Mouse (Mus musculus): ENCODE results near the gene Plxnc1.

Plxnc1 gene

DNA sequence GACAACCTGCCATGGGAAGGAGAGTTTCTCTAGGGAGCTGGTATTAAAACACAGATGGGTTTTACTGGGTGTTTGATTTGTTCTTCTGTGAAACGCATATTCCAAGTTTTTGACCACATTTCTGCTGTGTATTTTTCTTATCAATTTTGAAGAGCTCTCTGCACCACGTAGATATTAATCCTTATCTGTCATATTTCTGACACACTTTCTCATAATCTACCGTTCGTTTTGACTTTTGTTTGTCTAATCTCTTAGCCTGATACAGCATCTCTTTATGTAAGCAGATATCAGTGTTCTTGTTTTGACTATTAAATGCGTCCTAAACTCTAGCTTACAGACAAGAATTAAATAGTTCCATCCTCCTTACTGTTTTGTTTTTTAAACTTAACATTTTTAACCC is 73.1 kb downstream of the Plxnc1 start:
- TF ChIP-seq GATA4 (IDR thresholded peaks at IDR 0.05; ENCODE audit: insufficient replicate concordance, low read length): no peak

DNA sequence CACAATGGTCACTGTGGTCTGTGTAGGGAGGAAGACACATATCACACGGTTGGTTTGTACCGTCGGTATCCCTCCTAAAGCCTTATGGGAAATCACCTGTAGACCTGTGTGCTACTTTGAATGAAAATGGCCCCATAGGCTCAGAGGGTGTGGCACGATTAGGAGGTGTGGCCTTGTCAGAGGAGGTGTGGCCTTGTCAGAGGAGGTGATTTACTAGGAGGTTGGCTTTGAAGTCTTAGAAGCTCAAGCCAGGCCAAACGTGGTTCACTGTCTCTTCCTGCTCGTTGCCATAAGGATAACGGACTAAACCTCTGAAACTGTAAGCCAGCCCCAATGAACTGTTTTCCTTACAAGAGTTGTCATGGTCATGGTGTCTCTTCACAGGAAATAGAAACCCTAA is 73.5 kb downstream of the Plxnc1 start:
- no peak for TF ChIP-seq GATA4 (IDR thresholded peaks at IDR 0.05; ENCODE audit: insufficient replicate concordance, low read length)

- TF ChIP-seq GATA4 (IDR thresholded peaks at IDR 0.05; ENCODE audit: insufficient replicate concordance, low read length): no peak
Observed at GRCm38 (mm10) chr10:94866995-94867856, 77.4 kb downstream of the Plxnc1 start.

DNA sequence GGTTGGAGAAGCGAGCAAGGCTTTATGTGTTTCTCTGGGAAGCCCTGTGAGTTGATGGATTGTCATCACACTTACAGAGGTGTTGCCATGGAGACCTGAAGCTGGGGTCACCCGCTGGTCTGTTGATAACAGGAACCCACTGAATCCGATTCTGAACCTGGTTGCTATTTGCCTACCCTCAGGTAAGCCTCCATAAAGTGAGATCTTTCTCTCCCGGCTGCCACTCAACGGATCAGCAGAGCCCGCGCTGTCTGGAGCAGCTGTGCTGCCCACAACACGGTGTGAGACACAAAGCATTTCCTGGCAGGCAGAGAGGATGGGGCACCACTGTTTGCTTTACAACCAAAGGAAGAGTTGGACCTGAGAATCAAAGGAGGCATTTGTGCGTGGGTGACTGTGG is 79.4 kb downstream of the Plxnc1 start:
- TF ChIP-seq GATA4 (IDR thresholded peaks at IDR 0.05; ENCODE audit: insufficient replicate concordance, low read length): no peak

GRCm38 (mm10) chr10:94864199-94864928 is 80.3 kb downstream of the Plxnc1 start:
- no peak for TF ChIP-seq GATA4 (IDR thresholded peaks at IDR 0.05; ENCODE audit: insufficient replicate concordance, low read length)

DNA sequence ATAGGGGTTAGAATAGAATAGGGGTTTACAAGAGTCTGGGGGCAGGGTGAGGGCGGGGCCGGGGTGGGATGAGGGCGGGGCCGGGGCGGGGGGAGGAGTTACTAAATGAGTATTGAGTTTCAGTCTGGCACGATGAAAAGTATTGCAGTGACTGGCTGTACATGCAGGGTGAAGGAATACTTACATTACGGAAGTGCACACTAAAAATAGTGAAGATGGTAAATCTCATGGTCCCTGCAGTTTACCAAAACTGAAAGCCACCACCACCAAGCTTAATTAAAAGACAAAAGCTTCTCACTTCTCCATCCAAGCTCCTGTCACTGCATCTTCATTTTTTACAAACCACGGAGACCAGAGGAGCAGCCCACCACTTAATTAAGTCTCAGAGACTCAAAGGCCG is 81.4 kb downstream of the Plxnc1 start:
- no peak for TF ChIP-seq GATA4 (IDR thresholded peaks at IDR 0.05; ENCODE audit: insufficient replicate concordance, low read length)

GRCm38 (mm10) chr10:94860870-94861269 is 83.8 kb downstream of the Plxnc1 start:
- no peak for TF ChIP-seq GATA4 (IDR thresholded peaks at IDR 0.05; ENCODE audit: insufficient replicate concordance, low read length)

DNA sequence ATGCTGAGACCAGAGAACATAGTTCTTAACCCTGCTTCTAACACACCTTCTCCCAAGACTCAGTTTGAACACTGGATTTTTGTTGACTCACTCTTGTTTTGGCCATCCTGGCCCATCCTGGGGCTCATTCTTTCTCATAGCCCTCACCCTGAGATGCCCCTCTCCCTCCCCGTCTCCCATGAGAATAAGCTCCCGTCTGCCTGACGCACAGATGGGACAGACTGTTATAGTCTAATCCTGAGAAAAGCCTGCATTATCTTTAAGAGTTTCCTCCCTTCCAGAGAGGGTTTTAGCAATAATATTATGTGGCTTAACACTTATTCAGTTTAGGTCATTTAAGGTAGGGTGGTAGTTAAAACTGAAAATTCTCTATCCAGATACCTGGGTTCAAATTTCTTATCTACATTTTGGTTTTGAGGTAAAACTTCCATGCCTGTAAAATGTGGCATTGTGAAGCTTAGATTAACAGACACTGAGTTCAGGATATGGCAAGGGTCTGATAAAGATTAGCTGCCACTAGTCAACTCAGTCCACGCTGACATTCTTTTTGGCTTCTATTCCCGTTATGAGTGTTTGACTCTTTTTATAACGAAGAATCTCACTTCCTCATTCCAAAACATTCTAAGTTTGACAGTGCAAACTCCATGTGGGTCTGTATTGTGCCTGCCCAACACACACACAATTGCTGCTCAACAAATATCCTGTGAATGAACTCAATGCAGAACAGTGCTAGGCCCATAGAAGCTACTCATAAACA is 86.2 kb downstream of the Plxnc1 start:
- no peak for TF ChIP-seq GATA4 (IDR thresholded peaks at IDR 0.05; ENCODE audit: insufficient replicate concordance, low read length)

GRCm38 (mm10) chr10:94850565-94850964 is 94.1 kb downstream of the Plxnc1 start:
- no peak for TF ChIP-seq GATA4 (IDR thresholded peaks at IDR 0.05; ENCODE audit: insufficient replicate concordance, low read length)

- TF ChIP-seq GATA4 (IDR thresholded peaks at IDR 0.05; ENCODE audit: insufficient replicate concordance, low read length): no peak
Observed at GRCm38 (mm10) chr10:94849930-94850329, 94.7 kb downstream of the Plxnc1 start.

DNA sequence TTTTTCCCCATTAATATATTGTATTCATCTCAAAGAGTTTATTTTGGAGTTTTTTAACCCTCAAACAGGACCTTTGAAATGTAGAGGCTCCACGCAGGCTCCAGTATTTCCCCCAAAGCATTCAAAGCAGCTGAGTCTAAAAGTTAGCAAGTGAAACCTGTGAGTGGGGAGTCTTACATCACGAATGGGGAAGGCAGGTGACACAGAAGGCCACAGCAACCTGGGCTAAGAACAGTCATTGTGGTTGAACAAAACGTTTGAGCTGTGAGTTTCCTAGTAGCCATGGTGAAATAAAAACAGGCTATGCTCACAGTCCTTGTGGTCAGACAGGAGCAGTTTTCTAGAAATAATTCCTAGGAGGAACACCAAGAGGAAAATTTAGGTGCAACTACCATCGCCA is 95.3 kb downstream of the Plxnc1 start:
- TF ChIP-seq GATA4 (IDR thresholded peaks at IDR 0.05; ENCODE audit: insufficient replicate concordance, low read length): no peak

DNA sequence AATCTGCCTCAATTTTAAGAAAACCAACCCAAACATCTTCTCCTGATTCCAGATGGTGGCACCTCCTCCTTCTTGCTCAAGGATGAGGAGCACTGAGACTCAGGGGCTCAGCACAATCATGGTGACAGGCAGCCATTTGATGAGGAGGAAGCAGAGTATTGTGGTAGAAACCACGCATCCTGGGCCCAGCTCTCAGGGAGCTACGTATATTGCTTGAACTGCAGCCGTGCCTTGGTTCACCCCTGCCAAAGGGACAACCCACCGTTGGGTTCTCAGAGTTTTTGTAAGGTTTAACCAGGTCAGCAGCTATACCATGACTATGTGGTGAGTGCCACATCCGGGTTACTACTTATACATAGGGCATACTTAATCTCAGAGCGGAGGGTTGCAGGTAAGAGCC is 96.3 kb downstream of the Plxnc1 start:
- TF ChIP-seq GATA4 (IDR thresholded peaks at IDR 0.05; ENCODE audit: insufficient replicate concordance, low read length): no peak

GRCm38 (mm10) chr10:94846501-94847105 is 98.0 kb downstream of the Plxnc1 start:
- no peak for TF ChIP-seq GATA4 (IDR thresholded peaks at IDR 0.05; ENCODE audit: insufficient replicate concordance, low read length)

- no peak for TF ChIP-seq GATA4 (IDR thresholded peaks at IDR 0.05; ENCODE audit: insufficient replicate concordance, low read length)
Observed at GRCm38 (mm10) chr10:94844692-94845091, 99.9 kb downstream of the Plxnc1 start.

DNA sequence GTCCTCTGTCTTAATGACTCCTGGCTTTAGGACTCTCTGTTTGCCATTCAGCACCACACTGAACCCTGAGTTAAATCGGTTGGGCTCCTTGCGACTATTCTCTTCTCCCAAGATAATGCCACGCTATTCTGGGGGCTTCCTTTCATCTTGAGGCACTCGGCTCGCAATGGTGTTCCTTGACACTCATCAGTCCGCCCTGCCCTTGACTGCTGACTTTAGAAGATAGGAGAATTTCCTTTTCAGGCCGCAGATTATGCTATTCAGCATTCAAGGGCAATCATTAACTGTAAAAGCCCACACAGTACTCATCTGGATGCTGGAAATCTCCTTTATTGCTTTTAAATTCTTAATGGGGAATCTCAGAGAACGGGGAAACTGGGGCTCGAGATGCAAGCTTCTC is 108.8 kb downstream of the Plxnc1 start:
- TF ChIP-seq GATA4 (IDR thresholded peaks at IDR 0.05; ENCODE audit: insufficient replicate concordance, low read length): peak; percentile 93

Data from liver, adult (tissue).